Mouse (Mus musculus) G1E (cell line): Measurements from ENCODE around the gene Clba1. TPM values are rescaled to one million over a fixed set of nuclear protein-coding genes. Genes with fewer than 3 reads are reported as not detected.

Experiments
- ATAC-seq: 2 replicates; pipeline ENCODE4 v1.8.0; 2016; ENCODE audit warnings: mild to moderate bottlenecking; ENCODE audit not compliant: insufficient number of reproducible peaks, poor library complexity, low FRiP score, severe bottlenecking; ENCODE audit errors: extremely low read depth
- DNase-seq: peaks from one replicate; pipeline ENCODE4 v3.0.0; 2012; ENCODE audit warnings: low spot score
- H3K27me3 ChIP-seq: 2 replicates; pipeline ENCODE4 v1.6.1; 2012; ENCODE audit warnings: mild to moderate bottlenecking, low read length, inconsistent platforms; ENCODE audit not compliant: insufficient read depth
- H3K36me3 ChIP-seq: replicated peaks from 2 replicates; pipeline ENCODE3; 2012; ENCODE audit warnings: mild to moderate bottlenecking, inconsistent platforms
- H3K4me1 ChIP-seq: 2 replicates; pipeline ENCODE4 v1.6.1; 2012; ENCODE audit warnings: low read depth, low read length, inconsistent platforms, mixed read lengths; ENCODE audit not compliant: insufficient read depth
- H3K4me3 ChIP-seq: 2 replicates; pipeline ENCODE4 v1.5.1; 2012; ENCODE audit warnings: low read depth, mild to moderate bottlenecking, inconsistent platforms, low read length, moderate library complexity, mixed read lengths
- H3K9me3 ChIP-seq: replicated peaks from 2 replicates; pipeline ENCODE4 v1.6.1; 2012; ENCODE audit warnings: inconsistent platforms
- CTCF ChIP-seq: IDR thresholded peaks from 2 replicates; pipeline ENCODE4 v1.5.1; 2012; ENCODE audit warnings: low read depth, low read length, inconsistent platforms, mixed read lengths
- GATA1 ChIP-seq: IDR thresholded peaks from 2 replicates; pipeline ENCODE4 v1.6.1; 2012; ENCODE audit warnings: borderline replicate concordance, low read length, inconsistent platforms, mixed read lengths
- GATA2 ChIP-seq: IDR thresholded peaks from 2 replicates; pipeline ENCODE4 v1.6.1; 2012; ENCODE audit warnings: low read depth, low read length, inconsistent platforms, borderline replicate concordance
- POLR2AphosphoS5 ChIP-seq: IDR thresholded peaks from 2 replicates; pipeline ENCODE4 v1.6.1; 2012; ENCODE audit warnings: low read depth, low read length, inconsistent platforms; ENCODE audit not compliant: insufficient replicate concordance
- TAL1 ChIP-seq: conservative IDR thresholded peaks from 2 replicates; pipeline ENCODE4 v1.6.1; 2012; ENCODE audit warnings: low read depth, low read length, inconsistent platforms, mixed read lengths
- polyA plus RNA-seq: library from polyadenylated mRNA; stranded (reverse); fragments of >175 nt; gene quantifications from 2 replicates; pipeline ENCODE4 v1.2.3, GENCODE M21; 2012
- total RNA-seq, 2 experiments: library from RNA; stranded (forward) in 1 of 2; stranded (reverse) in 1 of 2; fragments of 200-1000 nt in 1 of 2; fragments of >200 nt in 1 of 2; fragmentation: Nextera tagmentation in 1 of 2; gene quantifications; 2 replicates each; pipeline ENCODE4 v1.2.3; 2014 to 2017

Gene Clba1
- total and polyA plus RNA-seq, 3 experiments: 0.83 to 5.3 (median 1.5) TPM

DNA sequence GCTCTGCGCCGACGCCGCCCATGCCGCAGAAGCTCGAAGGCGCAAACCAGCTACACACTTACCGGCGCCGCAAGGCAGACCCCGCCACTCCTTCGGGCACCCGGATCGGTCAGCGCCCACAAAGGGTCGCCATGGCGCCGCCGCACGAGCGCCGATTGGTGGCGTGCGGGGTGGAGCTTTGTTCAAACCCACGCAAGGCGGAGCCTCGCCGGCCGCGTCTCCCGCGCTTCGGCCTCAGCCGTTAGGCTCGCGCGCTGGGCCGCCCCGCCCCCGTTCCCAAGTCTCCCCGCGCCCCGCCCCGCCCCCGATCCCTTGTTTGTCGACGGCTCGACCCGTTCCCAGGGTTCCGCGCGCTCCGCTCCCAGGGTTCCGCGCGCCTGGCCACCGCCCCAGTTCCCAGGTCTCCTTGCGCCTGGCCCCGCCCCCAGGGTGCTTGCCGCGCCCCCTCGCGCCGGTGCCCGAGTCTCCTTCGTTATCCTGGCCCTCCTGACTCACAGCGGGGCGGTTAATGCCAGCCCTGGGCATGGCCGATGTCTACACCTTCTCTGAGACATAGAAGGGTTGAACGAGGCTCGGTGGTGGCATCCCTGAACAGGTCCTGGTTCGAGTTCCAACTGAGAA is 20.6 kb downstream of the Clba1 start, which contains the start of gene Cdca4:
Cdca4 (minus strand) TSS at position 180 of the 621 bp plus-strand sequence.
- ATAC-seq (peak; percentile 73), DNase-seq (peak; percentile 100)
- peaks cover 79% of the 10 kb centered on the region for H3K4me1 ChIP-seq
- H3K27me3 ChIP-seq: no peaks in the 10 kb centered on the region
- TF ChIP-seq POLR2AphosphoS5 (no peak), CTCF (no peak)
- no peaks in the 10 kb centered on the region for H3K9me3 ChIP-seq
- peaks cover 55% of the 10 kb centered on the region for H3K36me3 ChIP-seq
- peak within 1 kb of the TSS; percentile 83 for H3K4me3 ChIP-seq

DNA sequence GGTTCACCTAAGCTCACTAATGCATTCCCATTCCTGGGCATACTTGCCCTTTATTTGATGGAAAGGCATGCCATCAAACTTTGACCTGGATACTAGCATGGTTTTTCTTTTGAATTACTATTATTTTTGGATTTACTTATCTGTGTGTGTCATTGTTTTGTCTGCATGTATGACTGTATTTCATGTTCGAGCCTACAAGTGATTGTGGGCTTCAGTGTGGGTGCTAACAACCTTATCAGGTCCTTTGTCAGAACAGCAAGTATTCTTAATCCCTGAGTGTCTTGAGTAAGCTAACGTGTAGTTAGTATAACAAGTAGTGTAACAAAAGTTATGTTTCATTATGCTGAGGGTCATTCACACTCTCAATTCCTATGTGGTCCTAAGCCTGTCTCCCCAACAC is 21.4 kb downstream of the Clba1 start:
- no peaks in the 10 kb centered on the region for H3K27me3 ChIP-seq
- DNase-seq (no peak), ATAC-seq (no peak)
- H3K36me3 ChIP-seq: peaks cover 47% of the 10 kb centered on the region
- H3K9me3 ChIP-seq: no peaks in the 10 kb centered on the region
- TF ChIP-seq CTCF (no peak), TAL1 (no peak), GATA1 (no peak), GATA2 (no peak), POLR2AphosphoS5 (no peak)
- H3K4me3 ChIP-seq: peak overlapping the region; percentile 83
- H3K4me1 ChIP-seq: peaks cover 73% of the 10 kb centered on the region

DNA sequence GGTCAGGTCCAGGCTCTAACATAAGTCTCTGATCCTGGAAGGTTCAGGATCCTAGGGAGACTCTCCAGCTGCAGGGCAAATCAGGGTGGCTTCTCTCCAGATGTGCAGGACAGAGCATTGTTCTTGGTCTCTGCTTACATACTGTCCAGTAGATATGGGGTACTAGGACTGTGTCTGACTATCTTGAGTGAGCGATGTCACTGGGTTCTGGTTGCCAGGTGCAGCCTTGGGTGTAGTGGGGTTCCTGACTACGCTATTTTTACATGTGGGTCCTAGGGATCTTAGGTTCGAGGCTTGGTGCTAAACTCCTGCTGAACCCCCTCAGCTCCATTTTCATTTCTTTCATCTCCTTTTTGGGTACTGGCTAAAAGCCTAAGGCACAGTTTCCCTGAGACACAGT is 21.8 kb downstream of the Clba1 start:
- no peak for ATAC-seq
- Histone ChIP-seq H3K4me3 (peak overlapping the region; percentile 83), H3K4me1 (peaks cover 70% of the 10 kb centered on the region), H3K36me3 (peaks cover 44% of the 10 kb centered on the region), H3K27me3 (no peaks in the 10 kb centered on the region), H3K9me3 (no peaks in the 10 kb centered on the region)
- DNase-seq: no peak
- TF ChIP-seq POLR2AphosphoS5 (no peak), TAL1 (no peak)

DNA sequence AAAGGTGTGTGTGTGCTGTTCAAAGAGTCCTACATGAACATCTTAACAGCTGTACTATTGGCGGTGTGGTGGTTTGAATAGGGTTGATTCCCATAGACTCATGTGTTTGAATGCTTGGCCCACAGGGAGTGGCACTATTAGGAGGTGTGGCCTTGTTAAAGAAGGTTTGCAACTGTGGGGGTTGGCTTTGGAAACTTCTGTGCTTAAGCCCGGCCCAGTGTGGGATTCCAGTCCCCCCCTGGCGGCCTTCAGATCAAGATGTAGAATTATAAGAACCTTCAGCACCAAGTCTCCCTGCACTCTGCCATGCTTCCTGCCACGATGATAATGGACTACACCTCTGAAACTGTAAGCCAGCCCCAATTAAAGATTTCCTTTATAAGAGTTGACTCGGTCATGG is 23.7 kb downstream of the Clba1 start:
- Histone ChIP-seq H3K27me3 (no peaks in the 10 kb centered on the region), H3K36me3 (peaks cover 25% of the 10 kb centered on the region), H3K4me1 (peaks cover 51% of the 10 kb centered on the region), H3K9me3 (no peaks in the 10 kb centered on the region), H3K4me3 (no peak overlapping the region)
- DNase-seq (no peak), ATAC-seq (no peak)
- TF ChIP-seq GATA2 (no peak), GATA1 (no peak), POLR2AphosphoS5 (no peak), CTCF (no peak), TAL1 (no peak)

DNA sequence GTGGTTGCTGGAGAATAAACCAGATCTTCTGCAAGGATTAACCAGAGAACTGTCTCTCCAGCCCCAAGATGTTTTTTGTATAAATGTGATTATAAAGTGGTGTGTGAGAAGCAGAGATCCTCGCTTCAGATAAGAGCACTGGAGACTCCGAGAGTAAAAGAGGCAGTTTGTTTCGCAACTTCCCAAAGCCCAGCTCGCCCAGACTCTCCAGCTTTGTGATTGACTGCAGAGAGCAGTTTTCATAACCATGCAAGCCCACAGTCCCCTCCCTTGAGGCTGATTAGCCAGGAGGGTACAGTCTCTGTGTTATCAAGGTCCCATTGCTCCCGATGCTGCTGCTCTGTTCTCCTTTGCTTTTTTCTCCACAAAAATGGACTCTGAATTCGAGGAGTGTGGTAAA is 24.8 kb downstream of the Clba1 start:
- TF ChIP-seq GATA1 (no peak), POLR2AphosphoS5 (no peak), CTCF (no peak), TAL1 (no peak), GATA2 (no peak)
- ATAC-seq (peak; percentile 11; the same call in 1 of the 2 replicates), DNase-seq (peak; percentile 59)
- Histone ChIP-seq H3K27me3 (0 out of 2 replicates have a peak, but pooled peaks cover 2% of the 10 kb centered on the region), H3K36me3 (peaks cover 16% of the 10 kb centered on the region), H3K9me3 (no peaks in the 10 kb centered on the region), H3K4me3 (no peak overlapping the region; the same call in 1 of the 2 replicates), H3K4me1 (peaks cover 44% of the 10 kb centered on the region)

DNA sequence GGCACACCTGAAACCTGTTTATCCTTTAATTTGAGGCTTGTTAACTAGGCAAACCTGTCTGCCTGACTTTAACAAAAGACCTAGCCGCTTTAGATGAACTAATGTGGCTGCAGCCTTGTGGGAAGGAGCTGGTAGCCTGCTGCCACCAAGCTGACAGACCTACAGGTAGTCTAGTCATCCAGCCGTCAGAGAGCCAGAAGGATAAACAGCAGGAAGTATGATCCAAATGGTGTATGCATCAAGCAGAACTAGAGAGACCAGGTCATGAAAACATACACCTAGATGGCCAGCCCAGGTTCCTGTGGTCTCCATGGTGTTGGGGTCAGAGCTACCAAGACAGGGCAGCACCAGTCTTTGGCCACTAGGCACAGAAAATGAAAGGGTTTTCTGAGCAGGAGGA is 26.3 kb downstream of the Clba1 start:
- H3K9me3 ChIP-seq: 0 out of 2 replicates have a peak, but pooled peaks cover 2% of the 10 kb centered on the region
- no peak for TF ChIP-seq POLR2AphosphoS5
- no peak for TF ChIP-seq TAL1
- TF ChIP-seq GATA1: no peak
- TF ChIP-seq GATA2: no peak
- no peak overlapping the region for H3K4me3 ChIP-seq

More for the DNA sequence above, 26.3 kb downstream of the Clba1 start:
- Histone ChIP-seq H3K36me3 (peaks cover 16% of the 10 kb centered on the region), H3K27me3 (peaks cover 9% of the 10 kb centered on the region; the same call in 1 of the 2 replicates), H3K4me1 (peaks cover 41% of the 10 kb centered on the region)
- no peak for DNase-seq
- no peak for ATAC-seq
